Mouse (Mus musculus) spleen, adult 2 months (tissue): ENCODE measurements around the gene S1pr4.

Experiments
- CTCF ChIP-seq: fragments of 200-500 bp; IDR thresholded peaks from 2 replicates; pipeline ENCODE4 v1.5.1; 2011; ENCODE audit warnings: mild to moderate bottlenecking, inconsistent platforms; ENCODE audit not compliant: insufficient read depth, insufficient read length, insufficient replicate concordance; ENCODE audit errors: extremely low read depth
- POLR2A ChIP-seq: fragments of 200-500 bp; IDR thresholded peaks from 2 replicates; pipeline ENCODE4 v1.6.1; 2011; ENCODE audit warnings: low read depth, low read length, inconsistent platforms

DNA sequence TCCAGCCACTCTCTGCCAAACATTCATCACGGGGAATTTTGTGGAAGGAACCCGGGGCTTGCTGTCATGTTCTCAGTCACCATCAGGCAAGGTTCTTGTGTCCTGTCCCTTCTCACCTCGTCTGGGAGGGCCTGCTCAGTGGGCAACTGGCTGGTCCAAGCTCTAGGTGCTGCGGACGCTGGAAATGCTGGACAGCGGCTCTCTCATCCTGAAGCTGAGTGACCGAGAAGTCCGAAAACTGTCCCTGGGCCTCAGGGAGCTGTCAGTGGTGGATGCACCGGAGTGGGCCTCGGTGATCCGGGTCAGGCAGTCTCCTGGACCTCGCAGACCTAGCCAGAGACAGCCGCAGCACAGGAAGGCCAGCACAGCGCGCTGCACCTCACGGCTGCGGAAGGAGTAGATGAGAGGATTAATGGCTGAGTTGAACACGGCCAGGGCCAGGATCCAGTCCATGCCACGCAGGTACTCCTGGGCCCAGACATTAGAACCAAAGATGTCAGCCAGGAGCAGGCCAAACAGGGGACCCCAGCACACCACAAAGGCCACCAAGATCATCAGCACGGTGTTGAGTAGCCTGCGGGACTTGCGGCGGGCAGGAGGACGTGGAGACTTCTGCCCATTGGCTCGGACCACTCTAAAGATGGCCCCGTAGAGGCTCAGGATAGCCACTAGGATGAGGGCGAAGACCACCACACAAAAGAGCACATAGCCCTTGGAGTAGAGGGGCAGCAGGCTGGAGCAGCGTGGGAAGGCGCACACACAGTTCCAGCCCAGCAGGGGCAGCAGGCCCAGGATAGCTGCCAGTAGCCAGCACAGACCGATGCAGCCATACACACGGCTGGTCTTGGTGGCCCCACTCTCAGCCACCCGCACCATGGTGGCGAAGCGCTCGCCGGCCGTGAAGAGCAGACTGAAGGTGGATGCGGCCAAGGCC lies 1.3 kb downstream of the S1pr4 start:
- TF ChIP-seq POLR2A (no peak), CTCF (peak; percentile 13; the same call in 1 of the 2 replicates)
